Mouse (Mus musculus): Measurements from ENCODE around the gene Ncdn. TPM values are rescaled to one million over a fixed set of nuclear protein-coding genes. Genes with fewer than 3 reads are reported as not detected.
A peak's percentile ranks its signal among the peaks of the same experiment; 100 is the strongest.

Ncdn gene
- total RNA-seq, 2 experiments from 2014 or later, result 924 to 951 TPM

DNA sequence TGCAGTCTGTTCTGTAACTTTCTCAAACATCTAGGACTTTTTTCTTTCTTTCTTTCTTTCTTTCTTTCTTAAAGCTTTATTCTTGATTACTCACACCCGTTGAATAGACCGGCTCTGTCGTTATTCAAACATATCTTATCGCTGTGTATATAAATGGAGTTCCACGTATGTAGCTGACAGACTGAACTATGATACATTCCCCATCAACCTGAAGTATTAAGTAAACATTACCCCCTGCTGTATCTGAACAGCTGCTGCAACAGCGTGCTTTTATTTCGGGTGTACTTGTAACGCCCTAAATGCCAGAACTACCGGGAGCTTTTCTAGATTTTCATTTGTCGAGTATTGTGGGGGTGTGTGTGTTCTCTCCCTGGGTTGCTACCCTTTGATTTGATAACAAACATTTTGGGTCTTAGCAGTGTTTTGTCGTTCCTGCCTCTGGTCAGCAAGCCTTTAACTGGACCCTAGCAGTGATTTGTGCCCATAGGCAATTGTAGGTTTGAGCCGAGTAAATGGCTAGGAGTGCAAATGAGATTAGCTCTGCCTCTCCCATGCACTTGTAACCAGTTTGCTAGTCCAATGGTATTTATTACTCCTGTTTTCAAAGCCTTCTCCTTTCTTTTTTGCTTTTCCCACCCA lies 1.6 kb upstream of the Ncdn start:
- intact Hi-C loops (cut with DNase I), result loop anchor here (5.0 kb wide), 2 partner anchors 37 to 67 kb away; no protein-coding TSS in a partner anchor
- no peak for DNase-seq (ENCODE audit: low spot score in 2 of 2)

DNA sequence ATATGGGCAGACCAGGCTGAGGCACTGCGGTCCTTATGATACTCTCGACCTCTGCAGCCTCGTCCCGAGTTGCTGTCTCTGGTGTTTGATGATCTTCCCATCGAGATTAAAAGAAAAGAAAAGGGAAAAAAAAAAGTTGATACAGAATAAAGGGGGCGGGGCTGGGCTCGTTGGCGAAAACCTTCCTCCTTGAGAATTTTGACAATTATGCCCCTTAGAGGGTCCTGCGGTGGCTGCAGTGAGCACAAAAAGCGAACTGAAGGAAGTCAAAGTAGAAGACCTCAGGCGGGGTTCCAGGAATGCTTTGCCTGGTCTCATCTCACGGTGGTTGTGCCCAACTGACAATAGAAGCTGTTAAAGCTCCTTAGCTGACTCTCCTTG lies 983 bp upstream of the Ncdn start:
- intact Hi-C loops (cut with DNase I), result loop anchor here (5.0 kb wide), 2 partner anchors 38 to 68 kb away; no protein-coding TSS in a partner anchor
- no peak for DNase-seq (ENCODE audit: low spot score in 2 of 2)

DNA sequence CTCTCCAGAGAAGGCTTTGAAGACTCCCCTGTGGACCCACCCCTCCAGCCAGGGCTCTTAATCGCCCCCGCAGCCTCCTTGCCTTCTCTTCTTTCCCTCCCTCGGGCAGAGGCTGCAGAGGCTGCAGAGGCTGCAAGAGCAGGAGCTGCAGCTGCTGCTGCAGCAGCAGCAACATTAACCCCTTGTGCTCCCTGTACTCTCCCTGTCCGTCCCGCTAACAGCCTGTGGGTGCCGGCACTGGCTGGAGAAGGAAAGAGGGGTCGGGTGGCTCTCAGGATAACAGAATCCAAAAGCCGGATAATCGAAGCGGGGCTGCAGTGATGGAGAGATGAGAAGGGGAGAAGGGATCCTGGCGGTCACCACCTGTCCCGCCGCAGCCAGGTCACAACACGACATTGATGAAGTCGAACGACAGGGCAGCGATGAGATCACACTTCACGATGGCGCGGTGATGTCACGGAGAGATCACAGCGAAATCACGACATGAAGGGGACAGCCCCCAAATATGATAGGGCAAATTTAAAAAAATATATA lies 563 bp downstream of the Ncdn start:
- intact Hi-C loops (cut with DNase I), result loop anchor here (2.0 to 5.0 kb wide), 3 partner anchors 40 to 86 kb away; no protein-coding TSS in a partner anchor
- peak in 1 of 2 experiments; percentile 44 for DNase-seq (ENCODE audit: low spot score in 2 of 2)

DNA sequence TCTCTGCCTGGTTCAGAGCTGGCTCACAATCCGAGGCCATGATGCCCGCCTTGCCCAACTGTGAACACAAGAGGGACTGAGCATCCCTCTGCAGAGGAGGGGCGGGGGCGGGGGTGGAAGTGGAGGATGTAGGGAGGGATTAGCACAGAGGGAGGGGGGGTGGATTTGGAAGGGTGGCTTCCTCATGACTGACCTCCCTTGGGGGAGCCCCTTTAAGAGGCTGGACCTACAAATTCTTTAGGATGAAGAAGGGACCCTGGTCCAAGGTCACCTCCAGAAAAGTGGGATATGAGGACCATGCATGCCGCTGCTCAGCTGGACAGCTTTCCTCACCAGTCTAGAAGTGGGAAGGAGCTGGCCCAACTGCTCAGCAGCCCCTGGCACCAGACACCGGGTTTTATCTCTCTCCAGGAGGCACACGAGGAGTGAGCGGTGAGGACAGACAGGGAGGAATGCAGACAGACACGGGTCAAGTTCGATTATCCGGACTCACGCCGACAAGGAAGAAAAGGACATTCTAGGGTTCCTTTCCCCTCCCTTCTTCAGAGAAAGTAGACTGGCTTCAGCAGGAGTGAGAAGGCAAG lies 1.1 kb downstream of the Ncdn start:
- intact Hi-C loops (cut with DNase I), result loop anchor here (2.0 to 5.0 kb wide), 3 partner anchors 40 to 87 kb away; no protein-coding TSS in a partner anchor
- peak in 1 of 2 experiments; percentile 45 for DNase-seq (ENCODE audit: low spot score in 2 of 2)

DNA sequence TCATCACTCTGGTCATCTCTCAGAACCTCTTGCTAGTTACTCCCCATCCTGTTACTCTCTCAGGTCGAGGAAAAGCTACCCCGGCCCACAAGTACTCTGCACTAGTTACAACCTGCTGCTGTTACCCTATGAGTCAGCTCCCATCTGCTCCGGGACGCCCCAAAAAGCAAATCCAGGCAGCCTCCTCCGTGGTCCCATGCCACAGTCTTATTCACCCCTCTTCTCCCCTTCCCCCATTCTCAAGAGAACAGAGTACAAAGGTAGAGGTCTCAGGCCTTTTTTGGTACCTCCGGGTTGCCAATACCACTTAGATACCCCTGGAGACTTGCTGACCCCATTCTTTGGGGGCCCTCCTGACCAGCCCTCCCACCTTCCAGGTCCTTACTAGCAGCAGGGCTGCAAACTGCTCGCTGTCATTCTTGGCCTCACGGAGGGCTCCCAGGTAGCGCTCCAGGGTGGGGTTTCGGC lies 1.6 kb downstream of the Ncdn start:
- DNase-seq (ENCODE audit: low spot score in 2 of 2), result peak in 1 of 2 experiments; percentile 53
- intact Hi-C loops (cut with DNase I), result loop anchor here (2.0 to 5.0 kb wide), 3 partner anchors 41 to 87 kb away; no protein-coding TSS in a partner anchor

DNA sequence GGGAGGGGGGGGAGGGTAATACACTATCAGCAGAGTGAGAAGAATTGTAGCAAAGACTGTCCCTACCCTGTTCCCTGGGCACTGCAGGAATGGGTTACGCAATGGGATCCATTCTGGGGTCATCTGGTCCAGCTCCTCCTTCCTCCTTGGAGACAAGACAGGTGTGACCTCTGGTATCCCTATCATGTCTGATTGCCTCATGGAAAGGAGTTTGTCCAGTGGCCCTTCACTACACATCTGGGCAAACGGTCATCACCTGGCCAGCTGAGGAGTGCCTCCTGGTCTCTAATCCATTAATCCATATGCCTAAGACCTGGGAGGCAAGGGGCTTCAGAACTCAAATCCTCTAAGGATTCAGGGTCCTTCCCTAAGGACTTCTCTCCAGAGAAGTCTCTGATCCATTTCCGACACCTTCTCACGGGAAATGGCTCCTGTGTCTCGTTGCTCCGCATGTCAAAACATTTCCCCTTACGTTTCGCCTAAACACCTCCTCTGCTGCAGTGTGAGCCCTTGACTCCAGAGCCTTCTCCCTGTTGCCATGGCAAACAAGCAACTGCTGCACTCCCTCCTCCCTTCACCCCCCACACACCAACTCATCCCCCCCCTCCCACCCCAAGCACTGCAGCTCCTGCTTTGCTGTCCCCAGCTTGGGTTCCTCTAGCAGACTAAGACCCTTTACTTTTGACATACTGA lies 2.2 kb downstream of the Ncdn start:
- DNase-seq (ENCODE audit: low spot score in 2 of 2), result no peak
- intact Hi-C loops (cut with DNase I), result loop anchor here (5.0 kb wide), 2 partner anchors 41 to 71 kb away; no protein-coding TSS in a partner anchor

DNA sequence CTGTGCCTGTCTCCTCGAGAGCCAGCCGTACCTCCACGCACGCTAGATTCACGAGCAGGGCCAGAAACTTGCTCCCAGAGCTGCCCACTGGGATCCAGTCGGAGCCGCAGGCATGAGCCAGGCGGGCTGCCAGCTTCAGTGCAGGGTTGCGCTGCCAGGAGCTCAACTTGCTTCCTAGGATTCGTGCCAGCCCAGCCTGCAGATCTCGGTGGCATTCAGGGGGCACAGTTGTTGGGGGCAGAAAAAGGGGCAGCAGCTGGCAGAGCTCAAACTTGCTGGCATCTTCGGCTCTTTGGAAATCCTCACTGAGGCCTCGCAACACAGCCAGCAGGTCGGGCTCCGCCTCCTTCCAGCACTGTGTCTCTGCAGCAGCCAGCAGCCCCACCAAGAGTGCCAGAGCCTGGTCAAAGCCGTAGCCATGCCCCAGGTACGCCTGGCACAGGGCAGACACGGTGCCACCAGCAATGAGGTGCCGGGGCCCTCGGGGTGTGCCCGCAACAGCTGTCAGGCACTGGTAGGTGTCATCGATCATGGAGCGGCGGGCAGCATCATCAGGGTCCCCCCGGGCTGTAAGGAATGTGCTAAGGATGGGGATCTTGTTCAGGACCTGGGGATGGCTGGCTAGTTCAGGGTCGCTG lies 3.1 kb downstream of the Ncdn start:
- intact Hi-C loops (cut with DNase I), result loop anchor here (5.0 kb wide), 2 partner anchors 42 to 72 kb away; no protein-coding TSS in a partner anchor
- peak; percentile 68 to 70 for DNase-seq (ENCODE audit: low spot score in 2 of 2)

DNA sequence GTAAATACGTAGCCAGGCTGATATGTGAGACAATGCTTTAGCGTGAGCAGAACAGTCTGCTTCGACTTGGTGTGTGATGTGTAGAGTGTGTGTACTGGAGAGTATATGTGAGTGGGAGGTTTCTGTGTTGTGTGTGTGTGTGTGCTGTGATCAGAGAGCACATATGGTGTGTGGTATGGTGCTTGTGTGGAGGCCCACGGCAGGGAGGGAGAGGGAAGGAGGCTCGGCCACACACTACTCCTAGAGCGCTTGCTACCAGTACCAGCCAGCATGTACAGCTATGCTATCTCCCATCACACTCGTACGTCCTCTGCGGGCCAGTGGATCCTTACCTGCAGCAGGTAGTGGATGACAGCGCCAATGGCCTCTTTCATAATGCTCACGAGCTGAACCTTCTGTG lies 3.7 kb downstream of the Ncdn start:
- DNase-seq (ENCODE audit: low spot score in 2 of 2), result peak; percentile 55 to 60
- intact Hi-C loops (cut with DNase I), result no loop called here

DNA sequence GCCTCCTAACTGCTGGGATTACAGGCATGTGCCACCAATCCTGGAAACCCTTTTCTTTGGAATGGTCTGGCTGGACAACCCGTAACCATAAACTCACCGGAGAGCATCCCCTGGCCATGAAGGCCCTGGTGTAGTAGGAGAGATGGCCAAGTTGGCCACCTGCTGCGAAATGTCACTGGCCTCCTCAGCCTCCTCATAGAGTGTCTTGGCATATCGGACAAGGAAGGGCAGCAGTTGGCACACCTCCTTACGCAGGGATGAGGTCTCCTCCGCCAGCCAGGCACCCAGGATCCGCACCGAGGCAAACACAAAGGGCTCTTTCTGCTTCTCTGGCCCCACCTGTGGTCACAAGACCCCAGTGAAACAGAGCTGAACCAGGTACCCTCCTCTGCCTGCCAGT lies 4.9 kb downstream of the Ncdn start:
- intact Hi-C loops (cut with DNase I), result no loop called here
- DNase-seq (ENCODE audit: low spot score in 2 of 2), result no peak

DNA sequence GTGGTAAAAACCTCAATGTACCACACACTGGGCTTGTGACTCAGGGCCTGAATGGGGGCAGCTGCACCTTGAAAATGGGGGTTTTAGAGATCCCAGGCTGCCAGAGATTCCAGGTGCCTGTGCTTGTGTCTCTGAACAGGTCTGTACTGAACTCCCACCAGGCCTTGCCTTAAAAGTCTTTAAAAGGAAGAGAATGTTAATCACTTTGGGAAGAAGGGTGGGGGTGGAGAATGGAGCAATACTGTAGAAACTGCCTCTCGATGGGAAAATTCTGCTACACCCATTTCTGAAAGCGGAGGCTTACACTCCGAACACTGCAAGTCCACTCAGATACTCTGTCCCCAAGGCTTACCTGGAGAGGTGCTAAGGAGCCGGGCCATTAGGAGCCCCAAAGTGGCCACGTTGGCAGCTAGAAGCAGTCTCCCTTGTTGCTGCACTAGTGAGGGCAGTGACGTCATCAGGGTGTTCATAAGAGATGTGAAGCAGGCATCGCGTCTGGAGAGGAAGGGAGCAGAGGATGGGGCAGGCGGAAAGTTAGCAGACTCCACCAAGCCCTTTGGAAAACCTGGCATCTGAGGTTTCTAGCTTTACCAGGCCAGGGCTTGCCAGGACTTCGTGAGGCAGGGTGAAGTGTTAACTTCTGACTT lies 6.9 kb downstream of the Ncdn start:
- intact Hi-C loops (cut with DNase I), result no loop called here
- no peak for DNase-seq (ENCODE audit: low spot score in 2 of 2)

DNA sequence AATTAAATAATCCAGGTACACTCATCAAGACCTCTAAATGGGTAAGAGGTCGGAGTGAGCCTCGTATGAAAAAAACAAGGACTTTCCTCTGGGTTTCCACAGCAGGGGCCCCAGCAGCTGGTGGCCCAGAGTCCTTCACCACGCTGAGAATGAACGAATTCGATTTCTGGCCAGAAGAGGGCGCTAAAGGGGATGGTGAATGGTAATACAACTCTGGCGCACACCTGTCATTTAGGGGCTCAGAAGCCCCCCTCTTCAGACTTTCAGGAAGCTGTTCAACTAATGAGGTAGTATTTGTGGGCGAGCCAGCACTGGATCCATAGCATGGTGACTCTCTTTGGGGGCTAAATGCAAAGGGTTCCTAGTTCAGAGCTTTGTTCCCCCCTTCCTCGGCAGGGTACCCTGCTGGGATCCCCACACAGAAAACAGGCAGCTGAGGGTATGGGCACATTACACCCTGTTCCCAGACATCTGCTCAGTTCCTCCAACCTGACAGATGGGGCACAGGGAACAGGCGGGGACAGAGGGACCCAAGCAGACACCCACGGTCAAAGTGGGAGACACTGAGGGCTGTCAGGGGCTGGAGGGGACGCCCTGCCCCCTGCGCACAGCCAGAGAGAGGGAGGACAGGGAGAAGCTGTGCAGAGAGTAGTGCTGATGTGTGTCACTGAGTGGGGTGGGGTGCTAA lies 7.6 kb downstream of the Ncdn start:
- intact Hi-C loops (cut with DNase I), result no loop called here
- DNase-seq (ENCODE audit: low spot score in 2 of 2), result peak; percentile 49 to 57

DNA sequence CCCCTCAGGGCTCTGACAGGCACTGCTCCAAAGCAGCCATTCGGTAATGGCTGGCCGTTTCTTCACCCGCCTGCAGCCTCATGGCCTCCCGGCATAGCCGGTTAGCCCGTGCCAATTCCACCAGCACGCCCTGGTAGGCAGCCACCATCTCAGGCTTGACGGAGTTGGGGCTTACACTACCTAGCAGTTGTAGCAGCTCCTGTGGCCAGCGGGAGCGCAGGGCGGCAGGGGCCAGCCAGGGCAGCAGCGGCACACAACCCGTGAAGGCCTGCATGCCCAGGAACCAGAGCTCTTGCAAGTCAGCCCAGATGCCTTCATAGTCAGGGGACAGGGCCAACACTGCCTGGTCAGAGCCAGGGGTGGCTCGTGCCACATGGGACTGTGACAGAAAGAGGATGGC lies 8.4 kb downstream of the Ncdn start:
- intact Hi-C loops (cut with DNase I), result loop anchor here (5.0 kb wide), 1 partner anchor 188 kb away; the partner anchor contains the start of gene Clspn
- no peak for DNase-seq (ENCODE audit: low spot score in 2 of 2)

DNA sequence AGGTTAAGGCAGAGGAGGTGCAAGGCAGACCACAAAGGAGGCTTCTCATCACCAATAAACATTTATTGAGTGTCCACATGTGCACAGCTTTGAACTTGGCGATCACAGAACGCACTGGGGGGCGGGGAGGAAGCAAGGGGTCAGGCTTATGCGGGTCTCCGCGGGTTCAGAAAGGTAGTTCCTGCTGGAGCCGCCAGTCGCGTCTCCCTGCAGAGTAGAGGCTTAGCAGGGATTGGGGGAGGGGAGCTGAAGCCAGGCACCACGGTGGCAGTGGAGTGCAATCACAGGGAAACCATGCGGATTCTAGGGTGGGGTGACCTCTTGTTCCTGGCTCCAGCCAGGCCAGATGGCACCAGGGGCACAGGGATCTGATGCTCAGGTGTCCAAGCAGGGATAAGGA lies 9.5 kb downstream of the Ncdn start:
- intact Hi-C loops (cut with DNase I), result loop anchor here (5.0 kb wide), 1 partner anchor 186 kb away; the partner anchor contains the start of gene Clspn
- DNase-seq (ENCODE audit: low spot score in 2 of 2), result no peak

DNA sequence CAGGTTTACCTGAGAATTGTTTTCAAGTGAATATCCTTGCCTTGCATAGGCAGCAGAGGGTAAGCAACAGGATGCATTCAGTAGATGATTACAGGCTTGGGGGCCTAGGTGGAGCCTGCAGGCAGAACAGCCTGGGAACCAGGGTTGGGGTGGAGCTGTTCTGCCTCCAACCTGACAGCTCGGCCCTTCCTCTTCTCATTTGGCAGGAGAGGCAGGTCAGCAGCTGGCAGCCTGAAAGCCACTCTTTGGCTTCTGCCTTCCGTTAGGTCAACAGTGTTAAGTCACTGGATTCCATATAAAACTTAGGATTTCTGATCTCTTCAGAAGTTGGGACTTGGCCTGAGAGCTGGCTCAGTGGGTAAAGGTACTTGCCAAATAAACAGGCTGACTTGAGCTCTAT lies 10.3 kb downstream of the Ncdn start:
- intact Hi-C loops (cut with DNase I), result loop anchor here (5.0 kb wide), 1 partner anchor 186 kb away; the partner anchor contains the start of gene Clspn
- no peak for DNase-seq (ENCODE audit: low spot score in 2 of 2)

DNA sequence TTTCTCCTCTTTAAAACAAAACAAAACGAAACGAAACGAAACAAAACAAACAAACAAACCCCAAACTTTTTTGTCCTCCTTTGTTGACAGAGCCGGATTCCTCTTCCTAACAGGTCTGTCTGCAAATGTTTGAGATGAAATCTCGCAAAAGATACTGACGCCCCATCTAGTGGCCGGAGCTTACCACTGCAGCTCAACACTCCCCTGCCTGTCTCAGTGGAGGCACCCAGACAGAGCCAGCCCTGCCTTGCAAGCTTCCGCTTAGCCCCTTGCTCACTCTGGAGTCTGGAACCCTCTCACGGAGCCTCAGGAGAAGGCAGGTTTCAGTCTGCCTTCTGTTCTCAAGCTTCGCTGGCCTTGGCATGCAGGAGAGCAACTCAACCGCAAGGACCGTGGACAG lies 11.8 kb downstream of the Ncdn start:
- DNase-seq (ENCODE audit: low spot score in 2 of 2), result peak; percentile 75 to 87
- intact Hi-C loops (cut with DNase I), result loop anchor here (1.0 to 5.0 kb wide), 2 partner anchors 141 to 184 kb away; partner anchors contain the start of gene Clspn

DNA sequence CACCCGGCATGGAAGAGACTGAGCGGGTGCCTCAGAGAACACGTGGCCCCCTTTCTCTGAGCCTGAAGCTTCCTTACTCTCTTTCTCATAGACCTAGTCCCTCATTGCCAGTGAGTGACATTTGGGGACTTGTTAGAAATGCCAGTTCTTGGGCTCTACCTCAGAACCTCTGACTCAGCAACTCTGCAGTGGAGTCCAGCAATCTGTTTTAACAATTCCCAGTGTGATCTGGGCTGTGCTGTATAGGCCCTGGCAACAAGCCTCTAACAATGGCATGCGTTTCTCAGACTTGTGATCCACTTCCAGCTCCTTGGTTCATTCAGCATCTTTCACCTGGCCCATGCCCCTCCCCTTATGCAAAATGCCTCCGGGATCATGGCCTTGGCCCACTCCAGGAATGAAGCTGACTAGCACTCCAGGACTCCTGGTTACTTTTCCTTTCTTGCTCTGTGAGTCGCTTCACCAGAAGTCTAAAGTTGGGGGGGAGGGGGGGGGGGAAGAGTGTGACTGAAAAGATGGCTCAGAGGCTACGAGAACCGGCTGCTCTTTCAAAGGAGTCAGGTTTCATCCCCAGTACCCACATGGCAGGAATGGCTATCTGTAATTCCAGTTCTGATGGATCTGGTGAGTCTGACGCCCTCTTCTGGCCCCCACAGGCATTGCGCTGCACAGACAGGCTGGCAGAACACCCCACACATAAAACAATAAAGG lies 13.1 kb downstream of the Ncdn start:
- intact Hi-C loops (cut with DNase I), result loop anchor here (5.0 kb wide), 1 partner anchor 183 kb away; the partner anchor contains the start of gene Clspn
- DNase-seq (ENCODE audit: low spot score in 2 of 2), result no peak

DNA sequence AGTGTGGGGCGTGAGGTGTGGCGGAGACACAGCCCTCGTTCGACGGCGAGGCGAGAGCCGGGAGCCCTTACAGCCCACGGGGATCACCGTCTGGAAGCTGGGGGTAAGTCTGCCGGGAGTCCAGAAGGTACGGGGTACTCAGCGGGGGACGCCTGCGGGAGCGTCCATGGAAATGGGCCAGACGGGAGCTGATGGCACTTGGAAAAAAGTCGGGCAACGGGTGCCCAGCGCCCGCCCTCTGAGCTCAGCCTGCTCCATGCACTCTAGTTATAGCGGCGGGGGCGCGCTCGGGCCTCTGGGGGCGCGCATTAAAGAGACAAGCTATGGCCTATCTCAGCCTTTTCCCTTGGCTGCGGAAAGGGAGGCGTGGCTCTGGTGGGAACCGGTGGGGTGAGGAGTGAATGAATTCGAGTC lies 17.2 kb downstream of the Ncdn start, which contains the start of gene Tfap2e:
Gene Tfap2e (minus strand): TSS at position 240 of the 414 bp plus-strand sequence.
- intact Hi-C loops (cut with DNase I), result loop anchor here (1.0 kb wide), 1 partner anchor 135 kb away; no protein-coding TSS in a partner anchor

More for the DNA sequence above, 17.2 kb downstream of the Ncdn start, which contains the start of gene Tfap2e:
- no peak for DNase-seq (ENCODE audit: low spot score in 2 of 2)
